Mouse (Mus musculus) lung, postnatal 25 days (tissue): ENCODE data around the gene Scn10a.

Experiments
- DNase-seq: peaks from one replicate; pipeline ENCODE4 v3.0.0; 2022; ENCODE audit warnings: low spot score

The Scn10a gene

GRCm38 (mm10) chr9:119574366-119574765 lies 144.8 kb downstream of the Scn10a start:
- no peak for DNase-seq

GRCm38 (mm10) chr9:119573009-119573408 lies 146.1 kb downstream of the Scn10a start:
- DNase-seq: no peak

- no peak for DNase-seq
These were observed 147.7 kb downstream of the Scn10a start for GRCm38 (mm10) chr9:119571411-119571888.

GRCm38 (mm10) chr9:119570652-119571051 lies 148.5 kb downstream of the Scn10a start:
- DNase-seq: no peak

- DNase-seq: no peak
These were observed 150.4 kb downstream of the Scn10a start for GRCm38 (mm10) chr9:119568732-119569131.

GRCm38 (mm10) chr9:119567800-119568199 lies 151.3 kb downstream of the Scn10a start:
- no peak for DNase-seq

GRCm38 (mm10) chr9:119566214-119566613 lies 152.9 kb downstream of the Scn10a start:
- DNase-seq: peak; percentile 21

- no peak for DNase-seq
These were observed 154.3 kb downstream of the Scn10a start for GRCm38 (mm10) chr9:119564803-119565202.

- no peak for DNase-seq
These were observed 155.5 kb downstream of the Scn10a start for GRCm38 (mm10) chr9:119563617-119564016.

GRCm38 (mm10) chr9:119562256-119562655 lies 156.9 kb downstream of the Scn10a start:
- DNase-seq: no peak

- peak; percentile 24 for DNase-seq
These were observed 157.4 kb downstream of the Scn10a start for GRCm38 (mm10) chr9:119561746-119562145.

GRCm38 (mm10) chr9:119559537-119560276 lies 159.4 kb downstream of the Scn10a start:
- DNase-seq: peak; percentile 26
